Mouse (Mus musculus) 3134 (cell line): ENCODE results near the gene Kl.

Experiments
- DNase-seq: peaks from one replicate; pipeline ENCODE4 v3.0.0-alpha.2; 2011; ENCODE audit warnings: low spot score; ENCODE audit not compliant: insufficient read length; ENCODE audit errors: extremely low read depth

Kl gene

DNA sequence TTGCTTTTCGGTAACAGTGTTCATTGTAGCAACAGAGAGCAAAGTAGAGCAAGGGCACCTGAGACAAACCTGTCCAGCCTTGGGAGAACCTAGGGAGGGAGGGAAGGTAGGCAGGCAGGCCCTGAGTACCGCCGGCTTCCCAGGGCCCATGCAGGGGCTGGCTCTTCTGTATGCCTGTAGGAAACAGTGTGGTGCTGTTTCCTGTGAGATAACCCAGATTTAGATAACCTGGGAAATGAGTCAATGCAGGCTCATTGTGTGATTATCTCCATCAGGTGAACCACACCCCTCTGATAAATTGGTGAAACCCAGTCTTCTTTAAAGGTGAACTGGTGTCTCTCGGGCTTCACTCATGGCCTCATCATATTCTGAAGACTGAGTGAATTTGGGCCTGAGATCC lies 73.7 kb downstream of the Kl start:
- DNase-seq: no peak

DNA sequence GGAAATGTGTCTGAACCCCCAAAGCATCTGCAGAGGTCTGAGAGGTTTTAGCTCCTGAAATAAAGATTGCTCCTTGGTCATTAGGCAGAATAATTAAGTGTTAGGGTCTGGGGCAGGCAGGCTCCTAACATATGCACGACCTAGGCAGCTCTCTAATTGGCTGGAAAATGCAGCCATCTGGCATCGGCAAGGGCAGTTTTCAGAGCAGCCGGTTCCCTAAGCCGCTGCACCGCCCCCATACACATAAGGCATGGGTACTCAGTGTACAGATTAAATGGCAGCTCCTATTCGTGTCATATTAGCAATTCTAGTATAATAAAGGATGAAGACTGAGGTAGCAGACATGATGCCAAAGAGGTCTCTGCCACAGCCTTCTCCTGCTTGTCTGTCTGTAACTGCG lies 74.8 kb downstream of the Kl start:
- DNase-seq: no peak

DNA sequence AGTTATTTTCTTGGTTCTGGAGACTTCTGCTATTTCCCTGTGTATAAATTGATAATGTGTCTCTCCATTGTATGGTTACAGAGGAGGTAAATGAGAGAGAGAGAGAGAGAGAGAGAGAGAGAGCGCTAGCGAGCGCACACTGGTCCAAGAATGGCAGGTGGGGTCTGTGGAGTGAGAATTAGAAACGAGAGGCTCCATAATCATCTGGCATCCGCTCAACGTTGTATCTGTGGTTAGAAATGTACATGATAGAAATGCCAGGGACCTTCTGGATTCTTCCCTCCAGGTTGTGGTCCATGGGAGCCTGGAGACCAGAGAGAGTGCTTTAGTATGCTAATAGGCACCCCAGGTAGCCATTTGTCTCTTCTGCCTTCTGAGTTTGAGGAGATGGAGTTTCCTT lies 76.5 kb downstream of the Kl start:
- no peak for DNase-seq

DNA sequence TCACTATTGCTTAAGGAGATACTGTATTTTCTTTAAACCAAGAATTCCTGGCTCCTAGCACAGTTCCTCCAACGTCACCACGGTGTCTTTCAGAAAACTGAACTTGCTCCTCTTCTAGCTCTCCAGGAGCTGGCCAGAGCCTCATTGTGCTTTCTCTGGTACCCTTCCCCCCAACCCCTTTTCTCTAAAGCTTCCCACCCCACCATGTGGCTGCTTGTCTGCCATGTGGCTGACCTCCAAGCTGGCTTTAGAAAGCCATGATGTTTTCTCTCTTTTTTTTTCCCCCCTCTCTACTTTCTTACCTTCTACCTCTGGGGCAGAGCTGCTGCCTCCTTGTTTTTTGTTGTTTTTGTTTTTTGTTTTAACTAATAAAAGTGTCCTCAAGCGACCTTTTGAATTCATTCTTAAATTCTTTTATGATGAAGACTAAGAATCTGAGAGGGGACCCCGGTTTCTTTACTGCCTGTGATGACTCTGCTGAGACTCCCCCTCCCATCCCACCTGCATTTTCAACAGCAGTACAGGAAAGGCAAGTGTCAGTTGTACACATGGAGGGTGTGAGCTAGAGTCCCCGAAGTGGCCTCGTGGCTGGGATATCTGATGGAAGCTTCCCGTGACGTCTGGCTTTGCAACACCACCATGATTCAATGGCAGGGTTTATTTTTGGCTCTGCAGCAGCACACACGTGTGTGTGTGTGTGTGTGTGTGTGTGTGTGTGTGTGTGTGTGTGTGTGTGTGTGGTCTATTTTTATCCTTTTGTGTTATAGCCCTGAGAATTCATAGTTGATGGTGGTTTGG lies 82.5 kb downstream of the Kl start:
- no peak for DNase-seq

DNA sequence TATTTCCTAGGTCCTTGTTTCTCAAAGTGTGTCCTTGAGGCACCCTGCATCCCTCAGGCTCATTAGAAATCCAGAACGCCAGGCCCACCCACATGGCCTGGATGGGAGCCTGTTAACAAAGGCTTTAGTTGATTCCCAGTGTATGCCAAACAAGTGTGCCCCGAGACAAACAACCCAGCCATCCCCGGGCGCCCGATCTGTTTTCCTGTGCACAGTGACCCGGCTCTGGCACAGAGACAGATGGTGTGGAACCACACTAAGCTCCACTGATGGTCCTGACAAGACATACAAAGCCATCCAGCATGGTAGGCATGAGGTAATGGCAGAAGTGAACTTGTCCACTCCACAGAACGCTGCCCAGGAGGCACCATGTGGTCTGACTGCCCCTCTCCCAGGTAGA lies 85.5 kb downstream of the Kl start:
- no peak for DNase-seq

DNA sequence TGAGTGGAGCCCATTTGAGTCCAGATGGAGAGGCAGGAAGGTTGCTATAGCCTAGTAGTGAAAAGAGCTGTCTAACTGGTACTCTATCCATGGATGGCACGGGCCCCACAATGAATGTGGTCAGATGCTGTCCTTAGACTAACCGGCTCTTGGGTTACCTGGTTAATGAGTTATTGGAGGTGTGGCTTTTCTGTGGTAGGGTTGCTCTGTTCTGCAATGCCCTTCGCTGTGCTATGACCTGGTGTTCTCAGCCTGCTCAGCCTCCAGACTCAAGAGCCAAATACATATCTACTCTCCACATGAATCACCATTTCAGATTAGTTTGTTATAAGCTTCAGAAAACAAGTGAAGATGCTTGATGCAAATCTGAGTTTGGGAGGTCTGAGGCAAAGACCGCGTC lies 90.5 kb downstream of the Kl start:
- DNase-seq: no peak
